Mouse (Mus musculus) C3H10T1/2 (cell line): ENCODE results near the gene Aknad1. TPM values are rescaled to one million over a fixed set of nuclear protein-coding genes. Genes with fewer than 3 reads are reported as not detected.

Experiments
- polyA plus RNA-seq, 2 experiments: library from polyadenylated mRNA; unstranded; fragments of >200 nt; fragmentation: generic; extraction: Trizol; gene quantifications; one replicate each; pipeline ENCODE4 v1.2.1; 2012; ENCODE audit warnings: missing spikeins in 2 of 2

The Aknad1 gene
- under 1 TPM; 0.02 to 0.35 TPM for polyA plus RNA-seq

DNA sequence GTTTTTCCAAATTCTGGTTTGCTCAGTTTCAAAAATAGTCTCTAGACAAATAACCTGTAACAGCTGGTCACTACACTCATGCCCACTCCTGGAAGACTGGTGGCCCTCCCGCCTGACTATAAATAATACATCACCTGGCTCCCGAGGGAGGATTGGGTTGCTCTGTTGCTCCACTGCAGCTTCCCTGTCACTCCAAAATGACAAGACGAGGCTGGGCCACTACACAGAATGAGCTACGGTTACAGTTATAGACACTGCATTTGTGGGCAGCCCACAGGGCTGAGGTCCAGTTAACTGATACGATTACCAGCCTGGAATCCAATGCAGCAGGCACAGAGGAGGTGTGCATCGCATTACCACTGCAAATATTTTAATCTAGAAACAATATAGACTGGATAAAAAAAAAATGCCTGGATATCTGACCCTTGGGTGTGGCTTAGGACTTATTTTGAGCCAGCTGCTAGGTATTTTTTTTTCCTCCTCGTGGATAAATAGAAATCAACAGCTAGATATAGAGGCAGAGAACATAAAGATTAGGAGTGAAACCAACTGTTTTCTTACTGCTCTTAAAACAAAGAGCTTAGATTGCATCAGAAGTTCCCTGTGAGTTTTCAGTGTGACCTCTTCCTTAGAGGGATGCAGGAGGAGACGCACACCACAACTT lies at the start of gene Aknad1:
Aknad1 (plus strand) TSS at position 614 of the 664 bp plus-strand sequence.

GRCm38 (mm10) chr3:108722036-108722872 lies 17.2 kb upstream of the Aknad1 start, which contains the start of gene Gpsm2:
Gene Gpsm2 (minus strand): TSS chr3:108722309.

Other genes starting within 250 kb of the Aknad1 start
- gene 1700013F07Rik, start 205.5 kb upstream of the Aknad1 start, polyA plus RNA-seq: 1 to 10 TPM in 1 of 2 experiments, under 1 TPM in 1; 0.34 to 1.4 TPM
- gene 5330417C22Rik, start 203.1 kb upstream of the Aknad1 start, polyA plus RNA-seq: under 1 TPM in 1 of 2 experiments, not detected in 1; 0.01 TPM
- gene Tmem167b, start 177.2 kb upstream of the Aknad1 start, polyA plus RNA-seq: 10 to 100 TPM in 1 of 2 experiments, 1 to 10 TPM in 1; 1.5 to 23.0 TPM
- gene Taf13, start 168.0 kb upstream of the Aknad1 start, polyA plus RNA-seq: 1 to 10 TPM in 1 of 2 experiments, under 1 TPM in 1; 0.54 to 8.1 TPM
- 1 to 10 TPM in 1 of 2 experiments, under 1 TPM in 1; 0.12 to 1.7 TPM for gene Wdr47, start 148.4 kb upstream of the Aknad1 start, polyA plus RNA-seq
- 10 to 100 TPM in 1 of 2 experiments, 1 to 10 TPM in 1; 2.6 to 25.9 TPM for gene Clcc1, start 85.7 kb upstream of the Aknad1 start, polyA plus RNA-seq
- gene Gpsm2, start 17.3 kb upstream of the Aknad1 start, polyA plus RNA-seq: 10 to 100 TPM in 1 of 2 experiments, 1 to 10 TPM in 1; 2.5 to 35.1 TPM
- gene Stxbp3, start 100.9 kb downstream of the Aknad1 start, polyA plus RNA-seq: 1 to 10 TPM in 1 of 2 experiments, under 1 TPM in 1; 0.82 to 6.2 TPM
- gene Fndc7, start 150.3 kb downstream of the Aknad1 start, polyA plus RNA-seq: under 1 TPM; 0.04 to 0.33 TPM
- gene Prpf38b, start 172.1 kb downstream of the Aknad1 start, polyA plus RNA-seq: 10 to 100 TPM in 1 of 2 experiments, 1 to 10 TPM in 1; 3.3 to 12.6 TPM
- gene Henmt1, start 200.2 kb downstream of the Aknad1 start, polyA plus RNA-seq: under 1 TPM; 0.04 to 0.08 TPM
- gene Gm9857, start 200.8 kb downstream of the Aknad1 start, polyA plus RNA-seq: not detected